Mouse (Mus musculus) C2C12 (cell line): Measurements from ENCODE around the gene Fkbp15. TPM values are rescaled to one million over a fixed set of nuclear protein-coding genes. Genes with fewer than 3 reads are reported as not detected.

Source experiments
- H3K27me3 ChIP-seq: one replicate; pipeline ENCODE4 v1.6.1; 2011; ENCODE audit not compliant: control insufficient read depth, insufficient read depth, insufficient read length
- H3K36me3 ChIP-seq: one replicate; pipeline ENCODE4 v1.6.1; 2011; ENCODE audit not compliant: control insufficient read depth, insufficient read depth
- H3K4me3 ChIP-seq: one replicate; pipeline ENCODE4 v1.5.1; 2011; ENCODE audit warnings: mild to moderate bottlenecking, control low read depth; ENCODE audit not compliant: poor library complexity, insufficient read depth, severe bottlenecking
- H3K79me2 ChIP-seq: one replicate; pipeline ENCODE4 v1.6.1; 2011; ENCODE audit not compliant: control insufficient read depth, insufficient read depth
- H3K79me3 ChIP-seq: one replicate; pipeline ENCODE4 v1.6.1; 2011; ENCODE audit warnings: low read depth, control low read depth
- H3ac ChIP-seq: one replicate; pipeline ENCODE3; 2011; ENCODE audit warnings: low read depth; ENCODE audit not compliant: control insufficient read depth, insufficient read length
- CEBPB ChIP-seq: IDR thresholded peaks from one replicate; pipeline ENCODE4 v1.6.1; 2011; ENCODE audit warnings: low read depth, mild to moderate bottlenecking, control low read depth, moderate library complexity
- CTCF ChIP-seq: IDR thresholded peaks from one replicate; pipeline ENCODE4 v1.5.1; 2011; ENCODE audit not compliant: control insufficient read depth, insufficient read depth, insufficient read length
- FOSL1 ChIP-seq: IDR thresholded peaks from one replicate; pipeline ENCODE4 v1.8.0; 2011; ENCODE audit warnings: mild to moderate bottlenecking, low read length; ENCODE audit not compliant: poor library complexity, insufficient read depth, severe bottlenecking
- MAX ChIP-seq: IDR thresholded peaks from one replicate; pipeline ENCODE4 v1.6.1; 2011; ENCODE audit warnings: mild to moderate bottlenecking, control low read depth
- MYOD1 ChIP-seq: IDR thresholded peaks from one replicate; pipeline ENCODE4 v1.6.1; 2011; ENCODE audit warnings: low read depth; ENCODE audit not compliant: control insufficient read depth, insufficient read length
- MYOG ChIP-seq: IDR thresholded peaks from one replicate; pipeline ENCODE4 v1.6.1; 2011; ENCODE audit not compliant: control insufficient read depth, insufficient read length; ENCODE audit errors: extremely low read depth
- USF1 ChIP-seq: IDR thresholded peaks from one replicate; pipeline ENCODE4 v1.6.1; 2011; ENCODE audit warnings: low read depth, mild to moderate bottlenecking, control low read depth, moderate library complexity
- polyA plus RNA-seq: library from polyadenylated mRNA; unstranded; fragments of >200 nt; fragmentation: generic; extraction: Trizol; gene quantifications from one replicate; pipeline ENCODE4 v1.2.1, GENCODE M21; 2012; ENCODE audit warnings: missing spikeins

Gene Fkbp15
- polyA plus RNA-seq, 1 experiment: 13.2 TPM

DNA sequence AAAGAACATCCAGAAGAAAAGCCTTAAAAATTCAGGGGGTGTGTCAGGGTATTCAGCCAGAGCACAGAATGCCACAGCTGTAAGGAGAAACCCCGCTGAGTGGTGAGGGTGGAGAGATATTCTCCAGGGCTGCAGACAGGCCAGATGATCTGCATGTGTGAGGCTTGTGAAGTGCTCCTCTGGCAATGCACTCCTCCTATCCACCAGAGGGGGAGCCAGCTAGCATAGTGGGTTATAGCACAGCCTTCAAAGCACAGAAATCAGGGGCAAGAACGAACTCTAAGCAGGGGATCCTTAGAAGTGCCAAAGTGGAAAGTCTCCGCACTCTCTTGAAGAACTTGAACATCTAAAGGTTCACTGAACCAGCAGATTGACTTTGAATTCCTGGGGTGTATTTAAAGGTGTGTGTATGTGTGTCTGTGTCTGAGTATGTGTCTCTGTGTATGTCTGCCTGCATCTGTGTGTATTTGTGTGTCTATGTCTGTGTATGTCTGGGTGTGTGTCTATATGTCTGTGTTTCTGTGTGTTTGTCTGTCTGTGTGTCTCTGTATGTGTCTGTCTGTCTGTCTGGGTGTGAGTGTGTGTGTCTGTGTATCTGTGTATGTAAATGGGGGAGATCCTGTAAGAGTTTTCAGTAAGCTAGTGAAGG, 109.3 kb downstream of the Fkbp15 start:
- TF ChIP-seq CTCF (no peak), MYOD1 (no peak), MYOG (no peak), FOSL1 (no peak), MAX (no peak), USF1 (no peak), CEBPB (no peak)
- Histone ChIP-seq H3K79me2 (no peaks in the 10 kb centered on the region), H3ac (no peak overlapping the region), H3K36me3 (no peaks in the 10 kb centered on the region), H3K79me3 (no peaks in the 10 kb centered on the region), H3K4me3 (no peak overlapping the region), H3K27me3 (no peaks in the 10 kb centered on the region)

Other genes with a start within 250 kb of the Fkbp15 start
- gene Mup21, start 209.7 kb downstream of the Fkbp15 start, polyA plus RNA-seq: not detected
- 0.47 TPM for gene Zfp37, start 129.5 kb downstream of the Fkbp15 start, polyA plus RNA-seq
- gene Slc31a2, start 98.0 kb downstream of the Fkbp15 start, polyA plus RNA-seq: 3.1 TPM
- gene Slc31a1, start 179 bp upstream of the Fkbp15 start, polyA plus RNA-seq: 17.0 TPM
- 70.2 TPM for gene Cdc26, start 48.1 kb upstream of the Fkbp15 start, polyA plus RNA-seq
- gene Prpf4, start 48.2 kb upstream of the Fkbp15 start, polyA plus RNA-seq: 11.3 TPM
- gene Rnf183, start 74.7 kb upstream of the Fkbp15 start, polyA plus RNA-seq: 0.84 TPM
- 2.6 TPM for gene Wdr31, start 110.3 kb upstream of the Fkbp15 start, polyA plus RNA-seq
- gene Bspry, start 119.5 kb upstream of the Fkbp15 start, polyA plus RNA-seq: 0.25 TPM
- 19.7 TPM for gene Hdhd3, start 142.9 kb upstream of the Fkbp15 start, polyA plus RNA-seq
- 147 TPM for gene Alad, start 159.4 kb upstream of the Fkbp15 start, polyA plus RNA-seq
- 55.7 TPM for gene Pole3, start 164.5 kb upstream of the Fkbp15 start, polyA plus RNA-seq
- gene 4933430I17Rik, start 164.8 kb upstream of the Fkbp15 start, polyA plus RNA-seq: 0.13 TPM
- gene Rgs3, start 199.3 kb upstream of the Fkbp15 start, polyA plus RNA-seq: 49.8 TPM